Mouse (Mus musculus): Measurements from ENCODE around the gene Trir.

Gene Trir

DNA sequence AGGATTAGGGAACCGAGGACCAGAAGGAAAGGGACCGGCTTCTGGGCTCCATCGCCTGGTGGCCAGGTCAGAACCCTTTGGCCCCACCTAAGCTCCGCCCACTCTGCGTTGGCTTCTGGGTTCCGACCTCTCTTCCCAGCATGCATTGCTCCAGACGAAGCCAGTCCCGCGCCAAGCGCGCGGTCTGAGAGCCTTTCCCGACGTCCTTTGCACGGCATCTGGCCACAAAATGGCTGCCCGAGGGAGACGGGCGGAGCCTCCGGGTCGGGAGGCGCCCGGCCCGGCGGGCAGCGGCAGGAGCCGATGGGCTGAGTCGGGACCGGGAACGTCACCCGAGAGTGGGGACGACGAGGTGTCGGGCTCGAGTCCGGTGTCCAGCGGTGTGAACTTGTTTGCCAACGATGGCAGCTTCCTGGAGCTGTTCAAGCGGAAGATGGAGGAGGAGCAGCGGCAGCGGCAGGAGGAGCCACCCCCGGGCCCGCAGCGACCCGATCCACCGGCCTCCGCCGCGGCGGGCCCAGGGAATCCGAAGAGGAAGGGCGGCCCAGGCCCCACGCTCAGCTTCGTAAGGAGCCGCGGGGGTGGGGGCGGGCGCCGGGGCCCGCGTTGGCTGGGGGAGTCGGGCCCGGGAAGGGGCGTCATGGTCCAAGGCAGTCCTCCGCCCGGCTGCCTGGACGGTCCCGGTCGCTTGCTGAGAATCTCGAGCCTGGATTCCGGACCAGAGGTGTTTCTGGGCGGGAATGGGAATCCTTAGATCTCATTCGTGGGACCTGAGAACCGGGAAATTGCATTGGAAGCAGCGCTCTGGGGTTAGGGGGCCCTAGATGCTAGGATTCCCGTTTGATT lies at the start of gene Trir:
Trir (plus strand) TSS at position 154 of the 846 bp plus-strand sequence.
- peak; percentile 97 for DNase-seq (ENCODE audit: low read depth, low spot score)

DNA sequence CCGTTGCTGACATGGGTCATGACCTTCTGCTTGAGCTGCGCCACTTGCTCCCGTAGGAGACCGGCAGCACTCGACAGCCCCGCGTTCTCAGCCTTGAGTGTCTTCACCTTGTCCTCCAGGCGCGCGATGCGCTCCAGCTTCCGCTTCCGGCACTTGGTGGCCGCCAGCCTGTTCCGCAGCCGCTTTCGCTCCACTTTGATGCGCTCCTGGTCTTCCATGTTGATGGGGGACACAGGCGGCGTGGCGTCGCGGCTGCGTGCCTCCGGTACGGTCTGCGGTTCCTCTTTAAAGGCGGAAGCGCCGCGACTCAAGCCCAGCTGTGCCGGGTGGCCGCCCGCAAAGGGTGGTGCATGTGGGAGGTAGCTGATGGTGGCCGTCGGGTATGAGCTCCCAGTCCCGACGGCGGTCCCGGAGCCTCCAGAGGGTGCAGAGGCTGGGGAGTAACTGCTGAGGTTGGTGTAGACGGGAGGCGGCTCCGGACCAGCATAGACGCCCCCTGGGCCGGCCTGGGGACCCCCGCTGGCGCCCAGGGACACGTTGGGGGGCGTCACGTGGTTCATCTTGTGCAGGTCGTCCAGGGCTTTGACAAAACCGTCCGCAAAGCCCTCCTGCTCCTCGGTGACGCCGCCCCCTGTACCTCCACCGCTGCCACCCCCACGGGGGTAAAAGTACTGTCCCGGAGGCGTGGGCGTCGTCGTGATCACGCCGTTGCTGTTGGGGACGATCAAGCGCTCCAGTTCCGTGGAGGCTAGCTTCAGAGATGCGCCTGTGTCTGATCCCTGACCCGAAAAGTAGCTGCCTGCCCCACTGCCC lies 49.0 kb upstream of the Trir start:
- no peak for DNase-seq (ENCODE audit: low read depth, low spot score)

DNA sequence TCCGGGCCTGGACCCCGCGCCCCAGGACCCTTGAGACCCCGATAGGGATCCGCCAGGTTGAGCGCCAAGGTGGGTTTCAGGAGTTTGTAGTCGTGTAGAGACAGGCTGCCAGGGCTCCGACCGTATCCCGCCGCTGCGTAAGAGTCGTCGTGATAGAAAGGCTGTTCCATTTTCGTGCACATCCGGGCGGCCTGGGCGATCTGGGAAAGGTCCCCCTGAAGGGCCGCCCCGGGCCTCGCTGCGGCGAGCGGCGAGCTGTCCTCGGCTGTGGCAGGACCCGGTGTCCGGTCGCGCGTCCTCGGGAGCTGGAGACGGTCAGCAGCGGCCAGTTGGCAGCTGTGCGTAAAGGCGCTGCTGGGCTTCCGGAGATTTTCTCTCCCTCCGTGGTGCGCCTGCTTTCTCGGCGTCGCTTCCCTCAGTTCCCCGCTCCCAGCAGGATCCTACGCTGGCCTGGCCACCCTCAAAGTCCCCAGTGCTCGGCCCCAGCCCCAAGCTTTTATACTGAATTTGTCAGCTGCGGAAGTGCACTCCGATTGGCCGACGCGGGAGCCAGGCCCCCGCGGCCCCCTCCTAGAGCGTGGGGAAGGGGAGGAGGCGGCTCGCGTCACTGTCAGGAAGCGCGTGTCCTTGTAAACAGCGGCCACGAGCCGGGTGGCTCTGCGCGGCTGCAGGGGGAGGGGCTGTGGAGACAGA lies 48.2 kb upstream of the Trir start, which contains the start of gene Junb:
Junb (minus strand) TSS at position 471 of the 693 bp plus-strand sequence.
- DNase-seq (ENCODE audit: low read depth, low spot score) = peak; percentile 87

DNA sequence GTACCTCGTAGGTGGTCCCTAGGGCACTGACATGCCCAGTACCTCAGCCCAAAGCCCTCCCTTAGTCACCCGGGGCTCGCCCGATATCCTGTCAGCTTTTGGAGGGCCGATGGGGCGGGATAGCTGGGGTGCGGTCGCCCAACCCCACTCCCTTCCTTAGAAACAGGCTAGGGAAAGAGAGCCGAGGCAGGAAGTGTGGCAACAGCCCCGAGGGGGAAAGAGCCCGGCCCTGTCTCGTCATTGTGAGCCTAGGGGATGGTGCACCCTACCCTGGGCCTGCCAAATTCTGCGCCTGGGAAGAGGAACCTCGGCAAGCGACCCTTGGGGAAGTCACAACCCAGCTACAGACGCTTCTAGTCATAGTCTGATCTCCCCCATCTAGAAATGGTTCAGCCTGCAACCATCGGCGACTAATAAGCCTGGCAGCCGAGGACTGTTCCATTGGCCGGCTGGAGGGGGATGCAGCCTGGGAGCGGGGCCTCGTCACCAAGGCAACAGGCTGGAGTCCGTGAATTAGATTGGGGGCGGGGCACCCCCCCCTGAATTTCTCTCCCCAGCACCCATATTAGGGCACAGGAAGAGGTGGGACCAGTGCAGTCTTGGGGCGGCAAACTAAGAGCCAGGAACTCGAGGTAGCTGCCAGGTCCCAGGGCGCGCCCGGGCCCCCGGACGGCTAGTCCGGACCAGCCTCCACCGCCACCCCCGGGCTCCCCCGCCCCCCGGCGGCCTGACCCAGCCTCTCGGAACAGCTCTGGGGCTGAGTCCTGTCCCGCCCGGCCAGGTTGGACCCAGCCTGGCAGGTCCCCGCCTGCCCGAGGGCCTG lies 46.8 kb upstream of the Trir start:
- DNase-seq (ENCODE audit: low read depth, low spot score) = peak; percentile 93

DNA sequence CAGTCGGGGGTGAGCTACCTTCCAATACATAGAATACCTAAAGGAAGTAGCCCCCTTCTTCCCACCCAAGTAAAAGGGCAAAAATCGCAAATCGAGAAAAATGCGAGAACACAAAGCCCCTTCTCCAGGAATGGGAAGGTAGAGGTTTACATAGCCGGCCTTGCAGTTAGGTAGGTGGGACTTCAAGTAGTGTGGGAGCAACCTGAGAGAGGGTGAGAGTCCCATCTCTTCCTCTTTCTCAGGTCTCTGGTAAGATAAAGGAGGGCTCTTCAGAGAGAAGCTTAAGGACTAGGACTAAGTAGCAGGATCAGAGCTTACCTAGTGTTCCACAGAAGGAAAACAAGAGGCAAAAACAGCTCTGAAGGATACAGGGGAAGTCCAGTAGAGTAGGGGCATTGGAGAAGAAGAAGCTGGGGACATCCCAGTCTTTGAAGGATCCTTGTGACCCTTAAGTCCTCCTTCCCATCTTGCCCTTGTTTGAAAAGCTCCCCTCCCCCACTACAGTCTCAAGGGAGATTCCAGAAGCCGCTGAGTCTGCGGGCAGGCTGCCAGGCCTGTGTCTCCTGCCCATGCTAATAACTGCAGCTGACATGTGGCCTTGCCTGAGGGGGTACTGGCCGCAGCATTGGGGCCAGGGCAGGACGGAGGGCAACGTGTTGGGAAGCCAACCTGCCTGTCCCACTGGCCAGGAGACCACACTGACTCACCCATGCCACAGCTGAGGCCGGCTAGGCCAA lies 45.8 kb upstream of the Trir start:
- no peak for DNase-seq (ENCODE audit: low read depth, low spot score)

DNA sequence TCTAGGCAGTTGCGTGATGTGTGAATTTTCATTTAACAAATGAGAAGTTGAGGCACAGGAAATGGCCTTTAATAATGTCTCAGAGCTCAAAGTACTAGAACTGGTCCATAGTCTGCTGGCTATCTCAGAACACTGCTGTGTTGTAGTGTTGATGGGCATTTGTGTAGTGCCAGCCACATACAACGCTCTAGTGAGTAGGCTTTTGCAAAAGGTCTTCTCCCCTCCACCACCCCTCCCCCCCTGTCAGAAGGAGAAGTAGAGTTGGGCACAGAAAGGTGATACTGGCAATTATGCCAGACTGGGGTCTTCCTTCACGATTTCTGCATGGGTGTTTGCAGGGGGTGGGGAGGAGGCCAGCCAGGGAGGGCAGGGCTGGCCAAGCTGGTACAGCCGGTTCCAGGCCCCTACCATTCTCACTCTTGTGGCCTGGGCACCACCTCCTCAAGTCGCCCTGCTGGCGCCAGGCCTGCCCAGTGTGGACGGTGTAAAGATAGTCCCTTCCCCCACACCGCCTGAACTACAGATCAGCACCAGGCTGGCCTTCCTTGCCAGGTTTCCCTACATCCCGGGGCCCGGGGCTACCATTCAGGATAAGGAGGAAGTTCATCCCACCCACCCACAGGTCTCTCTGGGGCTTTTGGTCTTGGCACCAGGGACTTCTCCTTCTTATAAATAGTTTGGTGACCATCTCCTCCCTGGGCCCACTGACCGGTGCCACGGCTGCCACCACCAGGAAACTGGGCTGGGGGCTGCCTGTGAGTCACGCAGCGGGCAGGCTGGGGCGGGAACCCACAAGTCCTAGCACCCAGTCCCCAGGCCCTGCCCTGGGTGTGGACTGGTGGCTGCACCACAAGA lies 44.8 kb upstream of the Trir start:
- DNase-seq (ENCODE audit: low read depth, low spot score) = no peak

DNA sequence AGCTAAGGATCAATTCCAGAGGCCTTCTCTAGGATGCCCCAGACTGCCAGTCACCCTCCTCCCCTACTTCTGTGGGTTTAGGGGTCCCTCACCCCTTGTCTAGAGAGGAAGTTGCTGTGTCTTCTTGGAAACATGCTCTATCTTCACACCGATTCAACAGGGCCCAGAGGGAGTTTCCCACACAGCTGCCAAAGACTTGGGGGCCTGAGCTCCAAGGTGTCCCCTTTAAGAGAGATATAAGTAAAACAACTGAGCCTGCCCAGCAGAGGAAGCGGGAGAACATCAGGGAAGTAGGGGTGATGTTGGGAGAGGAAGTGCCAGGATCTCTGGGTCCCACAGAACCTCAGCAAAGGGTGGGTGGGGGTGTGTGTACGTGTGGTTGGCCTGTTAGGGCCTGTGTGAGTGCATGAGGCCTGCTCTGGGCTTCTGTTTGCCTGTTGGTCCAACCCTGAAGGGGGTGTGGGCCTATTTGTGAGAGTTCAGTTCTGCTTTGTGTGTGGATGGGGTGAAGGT lies 44.1 kb upstream of the Trir start:
- no peak for DNase-seq (ENCODE audit: low read depth, low spot score)

DNA sequence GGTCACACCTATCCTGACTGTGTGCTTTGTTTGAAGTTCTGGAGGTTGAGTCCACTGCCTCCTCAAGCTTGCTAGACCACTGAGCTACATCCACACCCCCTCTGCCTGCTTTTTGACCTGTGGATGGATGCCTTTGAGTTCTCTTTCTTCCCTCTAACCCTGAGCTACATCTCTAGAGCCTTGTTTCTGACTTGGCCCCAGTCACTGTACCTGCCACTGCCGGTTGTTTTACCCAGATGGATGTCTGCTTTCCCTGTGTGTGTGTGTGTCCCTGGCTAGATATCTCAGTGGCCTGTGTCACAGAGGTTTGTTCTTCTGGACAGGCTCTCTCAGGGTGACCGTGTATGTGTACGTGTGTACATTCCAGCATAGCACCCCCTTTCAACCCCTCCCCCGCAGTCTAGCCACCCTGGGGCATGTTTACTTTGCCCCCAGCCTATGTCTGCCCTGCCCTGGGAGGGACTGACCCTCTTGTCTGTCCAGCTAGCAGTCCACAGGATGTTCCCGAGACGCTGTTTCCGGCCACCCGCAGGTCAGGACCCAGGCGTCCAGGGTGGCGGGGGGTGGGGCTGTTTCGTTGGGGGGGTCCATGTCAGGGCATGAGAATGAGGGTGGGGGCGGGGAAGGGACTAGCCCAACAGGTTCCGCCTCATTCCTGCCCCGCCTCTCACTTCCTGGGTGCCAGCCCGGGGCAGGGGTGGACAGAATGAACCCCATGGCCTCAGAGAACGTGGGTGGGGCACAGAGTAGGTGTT lies 42.2 kb upstream of the Trir start:
- DNase-seq (ENCODE audit: low read depth, low spot score) = no peak

DNA sequence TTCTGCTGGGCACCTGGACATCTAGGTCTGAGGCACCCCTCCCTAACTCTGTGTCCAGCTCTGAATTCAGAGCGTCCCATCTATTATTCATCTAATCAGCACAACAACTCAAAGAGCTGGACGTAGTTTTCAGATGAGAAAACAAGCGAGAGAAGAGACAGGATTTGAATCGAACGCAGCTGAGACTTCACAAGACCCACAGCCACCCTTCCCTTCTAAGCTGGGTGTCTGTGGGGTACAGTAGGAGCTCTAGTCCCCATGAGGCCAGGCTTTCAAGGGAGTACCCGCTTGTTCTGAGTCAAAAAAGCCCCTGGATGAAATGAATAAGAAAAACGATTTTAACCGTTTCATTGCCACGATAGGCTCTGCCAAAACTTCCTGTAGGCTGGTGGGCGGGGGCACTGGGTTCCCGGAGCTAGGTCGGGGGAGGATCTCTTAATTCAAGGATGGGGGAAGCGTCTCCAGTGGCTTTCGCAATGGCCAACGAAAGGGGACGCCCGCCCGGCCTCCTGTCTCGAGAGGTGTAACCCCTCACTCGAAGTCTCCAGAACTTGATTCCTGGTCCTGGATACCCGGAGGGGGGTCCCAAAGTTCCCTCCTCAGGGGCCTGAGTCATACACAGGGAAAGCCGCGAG lies 41.5 kb upstream of the Trir start:
- DNase-seq (ENCODE audit: low read depth, low spot score) = no peak

DNA sequence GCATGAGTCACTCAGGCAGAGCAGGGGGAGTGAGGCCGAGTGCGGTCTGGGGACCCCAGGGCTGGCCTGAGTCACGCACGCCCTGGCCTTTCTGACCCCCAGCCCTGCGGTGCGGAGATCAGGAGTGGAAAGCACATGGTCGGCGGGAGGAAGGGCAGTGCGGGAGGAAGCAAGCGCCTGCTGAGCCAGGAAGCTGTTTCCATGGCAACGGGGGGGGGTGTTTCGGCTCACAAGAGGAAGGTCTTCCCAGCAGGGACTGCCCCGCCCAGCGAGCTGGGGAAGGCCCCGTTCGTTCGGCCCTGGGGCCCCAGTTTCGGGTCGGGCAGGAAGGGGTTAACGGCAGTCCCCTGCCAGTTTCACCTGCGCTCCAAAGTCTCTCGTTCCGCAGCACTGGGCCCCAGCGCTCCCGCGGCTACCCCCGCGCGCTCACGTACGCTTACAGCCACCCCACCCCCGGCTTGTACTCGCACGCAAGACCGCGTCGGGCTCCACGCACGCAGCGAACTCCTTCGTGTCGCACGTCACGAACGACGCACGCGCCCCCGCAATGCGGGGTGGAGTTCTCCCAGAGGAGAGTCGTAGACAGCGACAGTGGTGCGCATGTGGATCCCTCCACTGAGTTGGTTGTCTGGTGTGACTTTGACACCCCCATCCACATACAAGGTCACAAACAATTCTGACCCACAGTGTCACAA lies 40.8 kb upstream of the Trir start:
- DNase-seq (ENCODE audit: low read depth, low spot score) = peak; percentile 85

DNA sequence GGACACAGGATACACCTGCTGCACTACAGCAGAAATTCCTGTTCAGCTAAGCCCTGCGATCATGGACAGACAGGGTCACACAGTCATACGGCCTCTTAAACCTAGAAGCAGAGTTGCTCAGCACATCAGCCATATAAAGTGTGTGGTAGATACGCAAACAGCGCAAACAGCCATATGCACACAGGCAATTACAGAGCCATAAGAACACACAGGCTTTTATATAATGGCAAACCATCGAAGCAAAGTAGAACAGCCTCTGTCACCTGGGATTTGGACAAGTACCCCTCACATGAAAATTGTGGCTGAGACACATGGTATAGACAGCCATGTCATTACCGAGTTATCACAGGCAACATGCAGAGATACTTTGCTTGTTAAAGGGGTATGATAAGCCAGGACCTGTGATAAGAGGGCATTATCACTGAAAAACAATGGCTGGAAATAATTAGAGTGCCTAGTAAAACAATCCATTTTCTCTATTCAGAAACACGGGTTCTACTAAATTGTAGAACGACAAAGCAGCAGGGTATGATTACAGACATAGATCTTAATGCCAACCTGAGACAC lies 40.2 kb upstream of the Trir start:
- DNase-seq (ENCODE audit: low read depth, low spot score) = no peak

DNA sequence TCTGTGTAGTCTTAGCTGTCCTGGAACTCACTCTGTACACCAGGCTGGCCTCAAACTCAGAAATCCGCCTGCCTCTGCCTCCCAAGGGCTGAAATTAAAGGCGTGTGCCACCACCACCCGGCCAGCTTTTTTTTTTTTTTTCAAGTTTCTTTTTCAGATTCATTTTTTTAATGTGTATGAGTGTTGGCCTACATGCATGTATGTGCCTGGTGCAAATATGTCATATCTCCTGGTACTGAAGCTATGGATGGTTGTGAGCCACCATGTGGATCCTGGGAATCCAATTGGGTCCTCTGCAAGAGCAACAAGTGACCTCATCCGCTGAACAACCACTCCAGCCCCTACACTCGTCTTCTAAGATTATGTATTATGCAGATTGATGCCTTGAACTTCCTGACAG lies 39.2 kb upstream of the Trir start:
- DNase-seq (ENCODE audit: low read depth, low spot score) = no peak

DNA sequence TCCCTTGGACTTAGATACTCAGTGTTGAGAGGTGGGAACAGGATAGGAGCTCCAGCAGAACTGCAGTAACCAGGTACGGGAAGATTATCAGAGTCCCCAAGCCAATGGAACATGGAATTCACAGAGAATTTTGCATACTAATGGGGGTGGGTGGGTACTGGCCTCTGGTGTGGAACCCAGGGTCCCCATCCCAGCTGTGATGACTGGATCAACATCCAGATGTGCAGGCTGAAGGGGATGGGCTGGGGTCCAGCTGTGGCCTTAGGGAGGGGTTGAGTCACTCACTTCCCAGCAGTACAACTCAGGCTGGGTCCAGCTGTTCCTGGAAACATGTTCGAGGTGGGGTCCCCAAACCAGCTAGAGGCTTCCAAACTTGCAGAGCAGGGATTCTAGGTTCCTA lies 38.7 kb upstream of the Trir start:
- no peak for DNase-seq (ENCODE audit: low read depth, low spot score)

DNA sequence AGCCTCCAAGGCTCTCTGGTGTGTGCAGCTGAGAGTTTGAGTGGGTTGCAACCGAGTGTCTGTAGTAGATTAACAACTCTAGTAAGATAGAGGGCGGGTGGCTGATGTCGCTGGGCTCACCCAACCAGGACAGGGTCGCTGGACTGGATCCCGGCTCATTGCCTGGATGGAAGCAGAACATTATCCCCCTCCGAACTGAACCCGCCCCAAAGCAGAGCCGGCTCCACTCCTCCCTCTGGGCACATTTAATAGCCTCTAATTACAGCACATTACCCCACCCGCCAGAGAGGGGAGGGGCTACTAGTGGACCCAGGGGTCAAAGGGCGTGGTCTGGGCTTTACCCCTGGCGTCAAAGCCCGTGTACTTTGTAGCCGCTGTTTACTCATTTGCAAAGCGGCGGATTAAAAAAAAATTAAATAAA lies 37.3 kb upstream of the Trir start:
- no peak for DNase-seq (ENCODE audit: low read depth, low spot score)

DNA sequence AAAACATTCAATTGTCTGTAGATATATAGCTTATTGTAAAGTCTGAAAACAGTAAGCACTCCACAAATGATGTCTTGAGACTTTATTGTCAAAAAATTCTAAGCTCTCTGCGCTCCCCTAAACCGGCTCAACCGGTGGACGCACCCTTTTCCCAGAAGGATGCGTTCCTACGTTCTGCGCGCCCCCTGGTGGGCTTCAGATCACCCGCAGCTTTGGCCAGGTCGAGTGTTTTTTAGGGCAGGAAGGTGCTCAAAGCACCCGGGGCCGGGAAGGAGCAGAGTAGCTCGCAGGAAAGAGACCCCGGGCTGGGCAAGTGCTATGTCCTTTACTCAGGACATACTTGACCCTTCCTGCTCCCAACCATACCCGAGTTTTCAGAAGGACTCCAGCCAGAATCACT lies 36.8 kb upstream of the Trir start:
- peak; percentile 92 for DNase-seq (ENCODE audit: low read depth, low spot score)

DNA sequence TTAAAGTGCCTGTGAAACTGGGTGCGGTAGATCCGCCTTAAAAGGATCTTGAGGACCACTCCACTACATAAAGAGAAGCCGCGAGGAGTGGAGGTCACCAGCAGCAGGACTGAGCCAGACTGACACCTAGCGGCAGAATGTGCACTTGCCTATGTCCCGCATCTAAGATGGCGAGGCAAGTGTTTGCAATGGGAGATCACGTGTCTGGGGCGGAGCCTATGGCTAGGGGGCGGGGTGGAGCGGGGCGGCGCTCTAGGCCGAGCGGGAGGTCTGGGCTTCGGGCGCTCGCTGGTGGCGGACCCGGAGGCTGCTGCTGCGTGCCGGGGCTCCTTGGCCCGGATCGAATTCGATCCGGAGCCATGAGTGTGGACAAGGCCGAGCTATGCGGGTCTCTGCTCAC lies 36.3 kb upstream of the Trir start, which contains the start of gene Hook2:
Hook2 (plus strand) TSS at position 255 of the 400 bp plus-strand sequence.
- peak; percentile 99 for DNase-seq (ENCODE audit: low read depth, low spot score)

DNA sequence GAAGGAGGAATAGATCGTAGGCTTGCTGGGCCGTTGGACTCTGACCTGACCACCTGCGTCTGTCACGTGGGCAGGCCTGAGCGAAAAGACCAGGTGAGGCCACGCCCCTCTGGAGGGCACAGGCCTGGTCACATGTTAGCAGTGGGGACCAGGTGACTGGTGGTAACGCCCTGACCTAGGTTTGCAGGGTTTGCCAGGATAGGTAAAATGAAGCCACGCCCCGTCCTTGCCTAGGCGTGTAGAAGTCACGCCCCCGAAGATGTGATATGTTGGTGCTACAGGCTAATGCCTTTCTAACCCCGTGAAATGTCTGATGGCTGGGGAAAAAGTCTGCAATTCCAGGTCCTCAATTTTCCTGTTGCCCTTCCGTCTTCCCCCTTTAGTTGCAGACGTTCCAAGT lies 35.8 kb upstream of the Trir start:
- no peak for DNase-seq (ENCODE audit: low read depth, low spot score)

Measured in forelimb bud, embryonic 11.5 days (tissue).